Mouse (Mus musculus): ENCODE measurements around the gene Spag6. TPM values are rescaled to one million over a fixed set of nuclear protein-coding genes. Genes with fewer than 3 reads are reported as not detected.

The Spag6 gene
- polyA plus RNA-seq, 1 experiment: 0.26 TPM

- Histone ChIP-seq H3K36me3 (ENCODE audit: control insufficient read depth, insufficient read depth, low read length) (no peaks in the 10 kb centered on the region), H3K27ac (ENCODE audit: control insufficient read depth, insufficient read depth, low read length) (peak overlapping the region; percentile 54), H3K4me3 (ENCODE audit: control insufficient read depth, insufficient read depth, low read length) (peak overlapping the region; percentile 82), H3K4me1 (replicated peaks; ENCODE audit: control insufficient read depth, insufficient read depth, low read length) (peaks cover 7% of the 10 kb centered on the region), H3K27me3 (ENCODE audit: control insufficient read depth, insufficient read depth, low read length) (peaks cover 4% of the 10 kb centered on the region)
- 2% methylated on average over 11 of the region's 11 CpGs for WGBS
- TF ChIP-seq CTCF (IDR thresholded peaks at IDR 0.05; ENCODE audit: borderline replicate concordance, control insufficient read depth, extremely low read depth, insufficient read depth, low read length, poor library complexity) (no peak), POLR2A (IDR thresholded peaks at IDR 0.05; ENCODE audit: control insufficient read depth, extremely low read depth, insufficient read depth, low read length, poor library complexity) (no peak)
- no peak for DNase-seq
Measured at GRCm38 (mm10) chr2:18672766-18673164, 21.1 kb upstream of the Spag6 start.

- no peak for DNase-seq
- no peak overlapping the region for H3K27ac ChIP-seq (ENCODE audit: control insufficient read depth, insufficient read depth, low read length)
- H3K4me1 ChIP-seq (replicated peaks; ENCODE audit: control insufficient read depth, insufficient read depth, low read length): peaks cover 11% of the 10 kb centered on the region
- H3K27me3 ChIP-seq (ENCODE audit: control insufficient read depth, insufficient read depth, low read length): peaks cover 8% of the 10 kb centered on the region
- H3K36me3 ChIP-seq (ENCODE audit: control insufficient read depth, insufficient read depth, low read length): no peaks in the 10 kb centered on the region
- TF ChIP-seq CTCF (IDR thresholded peaks at IDR 0.05; ENCODE audit: borderline replicate concordance, control insufficient read depth, extremely low read depth, insufficient read depth, low read length, poor library complexity) (no peak), POLR2A (IDR thresholded peaks at IDR 0.05; ENCODE audit: control insufficient read depth, extremely low read depth, insufficient read depth, low read length, poor library complexity) (no peak)
- 60% methylated on average over 4 of the region's 4 CpGs for WGBS
- H3K4me3 ChIP-seq (ENCODE audit: control insufficient read depth, insufficient read depth, low read length): no peak overlapping the region
Measured at GRCm38 (mm10) chr2:18673766-18674165, 20.1 kb upstream of the Spag6 start.

DNA sequence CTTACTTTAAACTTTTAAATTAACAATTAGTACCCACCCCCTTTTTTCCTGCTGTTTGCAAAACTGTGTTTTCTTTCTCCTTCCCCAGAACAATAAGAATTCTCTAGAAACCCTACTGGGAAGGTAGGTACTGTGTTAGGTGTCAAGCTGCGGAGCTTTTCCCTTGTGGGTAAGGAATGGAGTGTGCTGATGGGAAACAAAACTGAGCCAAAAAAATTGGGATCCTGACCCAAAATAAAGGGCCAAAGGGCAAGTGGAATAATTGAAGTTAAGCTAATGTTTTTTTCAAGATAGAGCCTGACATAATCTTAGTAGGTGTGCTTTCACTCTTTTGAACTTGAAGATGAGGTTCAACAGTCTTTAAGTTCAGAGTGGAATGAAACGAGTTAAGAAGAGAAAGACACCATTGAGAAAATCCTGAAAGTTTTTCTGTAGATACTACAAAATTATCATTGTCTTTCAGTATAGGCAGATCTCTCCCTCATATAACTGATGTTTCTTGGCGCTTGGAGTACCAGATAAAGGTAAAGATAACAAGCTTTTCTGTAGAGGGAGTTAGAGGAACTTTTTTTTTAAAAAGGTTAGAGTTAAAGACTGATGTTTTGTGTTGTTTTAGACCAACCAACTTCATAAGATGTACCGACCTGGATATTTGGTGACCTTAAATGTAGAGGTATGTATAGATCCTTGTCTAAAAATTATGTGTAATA lies 19.5 kb upstream of the Spag6 start:
- peaks cover 11% of the 10 kb centered on the region for H3K4me1 ChIP-seq (replicated peaks; ENCODE audit: control insufficient read depth, insufficient read depth, low read length)
- WGBS: 81% methylated on average over 4 of the region's 4 CpGs
- DNase-seq: no peak
- H3K27me3 ChIP-seq (ENCODE audit: control insufficient read depth, insufficient read depth, low read length): peaks cover 12% of the 10 kb centered on the region
- no peak overlapping the region for H3K27ac ChIP-seq (ENCODE audit: control insufficient read depth, insufficient read depth, low read length)
- no peak overlapping the region for H3K4me3 ChIP-seq (ENCODE audit: control insufficient read depth, insufficient read depth, low read length)
- H3K36me3 ChIP-seq (ENCODE audit: control insufficient read depth, insufficient read depth, low read length): no peaks in the 10 kb centered on the region
- TF ChIP-seq CTCF (IDR thresholded peaks at IDR 0.05; ENCODE audit: borderline replicate concordance, control insufficient read depth, extremely low read depth, insufficient read depth, low read length, poor library complexity) (no peak), POLR2A (IDR thresholded peaks at IDR 0.05; ENCODE audit: control insufficient read depth, extremely low read depth, insufficient read depth, low read length, poor library complexity) (no peak)

- no peak overlapping the region for H3K27ac ChIP-seq (ENCODE audit: control insufficient read depth, insufficient read depth, low read length)
- H3K4me3 ChIP-seq (ENCODE audit: control insufficient read depth, insufficient read depth, low read length): peak overlapping the region; percentile 35
- no peak for DNase-seq
- peaks cover 11% of the 10 kb centered on the region for H3K4me1 ChIP-seq (replicated peaks; ENCODE audit: control insufficient read depth, insufficient read depth, low read length)
- TF ChIP-seq CTCF (IDR thresholded peaks at IDR 0.05; ENCODE audit: borderline replicate concordance, control insufficient read depth, extremely low read depth, insufficient read depth, low read length, poor library complexity): no peak
- TF ChIP-seq POLR2A (IDR thresholded peaks at IDR 0.05; ENCODE audit: control insufficient read depth, extremely low read depth, insufficient read depth, low read length, poor library complexity): no peak
- WGBS: 31% methylated on average over 42 of the region's 42 CpGs
- peaks cover 12% of the 10 kb centered on the region for H3K27me3 ChIP-seq (ENCODE audit: control insufficient read depth, insufficient read depth, low read length)
- H3K36me3 ChIP-seq (ENCODE audit: control insufficient read depth, insufficient read depth, low read length): no peaks in the 10 kb centered on the region
Measured at GRCm38 (mm10) chr2:18675681-18676456, 18.0 kb upstream of the Spag6 start.

DNA sequence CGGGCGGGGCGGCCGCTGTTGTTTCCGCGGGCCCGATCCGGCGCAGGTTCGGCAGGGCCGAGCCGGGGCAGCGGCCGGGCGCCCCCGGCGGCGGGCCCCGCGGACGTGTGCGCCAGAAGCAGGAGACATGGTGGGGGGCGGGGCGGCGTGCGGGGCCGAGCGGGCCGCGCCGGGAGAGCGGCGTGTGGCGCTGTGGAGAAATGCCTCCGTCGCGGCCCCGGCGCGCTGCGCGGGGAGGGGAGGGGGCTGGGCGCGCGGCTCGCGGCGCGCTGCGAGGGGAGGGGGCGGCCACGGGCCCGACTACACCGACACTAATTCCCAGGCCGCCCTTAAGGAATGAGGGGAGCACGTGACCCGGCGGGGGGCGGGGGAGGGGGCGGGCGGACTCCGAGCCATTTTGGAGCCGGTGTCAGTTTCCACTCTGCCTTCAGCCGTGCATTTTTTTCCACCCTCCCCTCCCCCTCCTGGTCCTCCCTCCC lies 17.3 kb upstream of the Spag6 start:
- WGBS: 4% methylated on average over 56 of the region's 64 CpGs
- H3K4me3 ChIP-seq (ENCODE audit: control insufficient read depth, insufficient read depth, low read length): peak overlapping the region; percentile 25
- H3K27ac ChIP-seq (ENCODE audit: control insufficient read depth, insufficient read depth, low read length): no peak overlapping the region

GRCm38 (mm10) chr2:18676936-18677491 lies 16.8 kb upstream of the Spag6 start, which contains the start of gene Bmi1:
Gene Bmi1, plus strand, starts transcription at chr2:18677018.
- peak; percentile 59 for DNase-seq
- Histone ChIP-seq H3K4me1 (replicated peaks; ENCODE audit: control insufficient read depth, insufficient read depth, low read length) (peaks cover 15% of the 10 kb centered on the region), H3K27ac (ENCODE audit: control insufficient read depth, insufficient read depth, low read length) (peak within 1 kb of the TSS; percentile 51; the same call in 1 of the 2 replicates), H3K27me3 (ENCODE audit: control insufficient read depth, insufficient read depth, low read length) (peaks cover 12% of the 10 kb centered on the region), H3K36me3 (ENCODE audit: control insufficient read depth, insufficient read depth, low read length) (no peaks in the 10 kb centered on the region), H3K4me3 (ENCODE audit: control insufficient read depth, insufficient read depth, low read length) (peak within 1 kb of the TSS; percentile 57)
- under 1% methylated on average over 58 of the region's 77 CpGs for WGBS
- TF ChIP-seq CTCF (IDR thresholded peaks at IDR 0.05; ENCODE audit: borderline replicate concordance, control insufficient read depth, extremely low read depth, insufficient read depth, low read length, poor library complexity) (0 out of 2 replicates have a peak, but pooled peaks have one; percentile 25), POLR2A (IDR thresholded peaks at IDR 0.05; ENCODE audit: control insufficient read depth, extremely low read depth, insufficient read depth, low read length, poor library complexity) (peak; percentile 40; the same call in 1 of the 2 replicates)

More for the DNA sequence above, 17.3 kb upstream of the Spag6 start:
- Histone ChIP-seq H3K27me3 (ENCODE audit: control insufficient read depth, insufficient read depth, low read length) (peaks cover 12% of the 10 kb centered on the region), H3K36me3 (ENCODE audit: control insufficient read depth, insufficient read depth, low read length) (no peaks in the 10 kb centered on the region), H3K4me1 (replicated peaks; ENCODE audit: control insufficient read depth, insufficient read depth, low read length) (peaks cover 15% of the 10 kb centered on the region)
- TF ChIP-seq POLR2A (IDR thresholded peaks at IDR 0.05; ENCODE audit: control insufficient read depth, extremely low read depth, insufficient read depth, low read length, poor library complexity): no peak
- TF ChIP-seq CTCF (IDR thresholded peaks at IDR 0.05; ENCODE audit: borderline replicate concordance, control insufficient read depth, extremely low read depth, insufficient read depth, low read length, poor library complexity): no peak
- no peak for DNase-seq
